Mouse (Mus musculus): Measurements from ENCODE around the gene Gpr19.

Gene Gpr19

GRCm38 (mm10) chr6:134922511-134923195 is 24.3 kb upstream of the Gpr19 start:
- DNase-seq: no peak

GRCm38 (mm10) chr6:134921695-134922510 is 23.5 kb upstream of the Gpr19 start:
- no peak for DNase-seq

GRCm38 (mm10) chr6:134921014-134921694 is 22.8 kb upstream of the Gpr19 start:
- DNase-seq: peak; percentile 51

GRCm38 (mm10) chr6:134920190-134921013 is 22.0 kb upstream of the Gpr19 start, which contains the start of gene Cdkn1b:
TSS of gene Cdkn1b (plus strand) at chr6:134920401.
- peak; percentile 97 for DNase-seq

GRCm38 (mm10) chr6:134919511-134920189 is 21.3 kb upstream of the Gpr19 start:
- no peak for DNase-seq

GRCm38 (mm10) chr6:134918769-134919168 is 20.4 kb upstream of the Gpr19 start:
- no peak for DNase-seq

GRCm38 (mm10) chr6:134917087-134917486 is 18.7 kb upstream of the Gpr19 start:
- peak; percentile 80 for DNase-seq

- peak; percentile 41 for DNase-seq
Observed at GRCm38 (mm10) chr6:134916641-134917040, 18.3 kb upstream of the Gpr19 start.

- DNase-seq: no peak
Observed at GRCm38 (mm10) chr6:134914523-134914922, 16.1 kb upstream of the Gpr19 start.

- no peak for DNase-seq
Observed at GRCm38 (mm10) chr6:134905811-134906210, 7.4 kb upstream of the Gpr19 start.

- DNase-seq: no peak
Observed at GRCm38 (mm10) chr6:134903891-134904884, 5.8 kb upstream of the Gpr19 start.

GRCm38 (mm10) chr6:134903368-134903767 is 5.0 kb upstream of the Gpr19 start:
- DNase-seq: no peak

GRCm38 (mm10) chr6:134897443-134898094 is 809 bp downstream of the Gpr19 start:
- DNase-seq: peak; percentile 95

GRCm38 (mm10) chr6:134896570-134897436 is 1.6 kb downstream of the Gpr19 start:
- DNase-seq: peak; percentile 7

GRCm38 (mm10) chr6:134890436-134890835 is 7.9 kb downstream of the Gpr19 start:
- no peak for DNase-seq

GRCm38 (mm10) chr6:134889763-134890162 is 8.6 kb downstream of the Gpr19 start:
- DNase-seq: no peak

- peak; percentile 70 for DNase-seq
Observed at GRCm38 (mm10) chr6:134888563-134889017, 9.8 kb downstream of the Gpr19 start.

- peak; percentile 93 for DNase-seq
Observed at GRCm38 (mm10) chr6:134887711-134888449, 10.5 kb downstream of the Gpr19 start.

Measured in embryo, embryonic 11 days (tissue).